ENCODE assay signal across 11 mouse cellular contexts in the genomic region with DNA sequence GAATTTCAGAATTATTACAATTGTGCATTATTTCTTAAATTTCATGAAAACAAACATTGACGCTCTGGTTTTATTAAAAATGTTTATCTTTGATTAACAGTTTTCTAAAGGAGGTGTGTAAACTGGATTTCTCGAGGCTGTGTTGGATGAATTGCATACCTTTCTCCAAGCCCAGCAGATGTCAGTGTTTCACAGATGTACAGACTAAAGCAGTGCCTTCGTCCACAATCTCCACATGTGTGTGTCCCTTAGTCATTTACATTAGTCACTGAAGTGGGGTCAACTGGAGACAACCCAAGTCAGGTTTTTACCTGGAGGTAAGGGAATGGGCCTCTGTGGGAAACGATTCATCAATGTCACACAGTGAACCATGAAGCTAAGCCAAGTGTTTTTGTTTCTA. TPM values are rescaled to one million over a fixed set of nuclear protein-coding genes. Genes with fewer than 3 reads are reported as not detected.
DNase-seq lines count a peak whose midpoint lies in the region; ATAC-seq and TF ChIP-seq lines count a peak whose summit lies in the region.
"Had no signal": no experiment of that assay in that cellular context is flagged by ENCODE, and none has a peak within 500 bp of the region (broad histone marks: within the 10 kb centered on the region; RNA-seq: fewer than 3 reads in every experiment).

No protein-coding gene starts in this region.

- no peak for TF ChIP-seq EP300 in liver, postnatal 0 days (IDR thresholded peaks at IDR 0.05; ENCODE audit: low read depth)

- no peak overlapping the region for H3K4me3 ChIP-seq in liver, postnatal 0 days (ENCODE audit: low read depth, low read length)
- no peak overlapping the region for H3K4me3 ChIP-seq in neural tube, embryonic 13.5 days
- H3K4me3 ChIP-seq: limb, embryonic 12.5 days had no signal

- H3K4me2 ChIP-seq in liver, postnatal 0 days (ENCODE audit: low read depth, low read length) = no peak overlapping the region
- H3K4me2 ChIP-seq in neural tube, embryonic 13.5 days = no peak overlapping the region
- H3K4me2 ChIP-seq: limb, embryonic 12.5 days had no signal

- no peak for ATAC-seq in liver, postnatal 0 days
- ATAC-seq in neural tube, embryonic 13.5 days (ENCODE audit: low read depth) = peak; percentile 75; the same call in 1 of the 2 replicates

- H3K9ac ChIP-seq in liver, postnatal 0 days (replicated peaks) = no peak overlapping the region
- no peak overlapping the region for H3K9ac ChIP-seq in neural tube, embryonic 13.5 days
- H3K9ac ChIP-seq: limb, embryonic 12.5 days had no signal

- no peaks in the 10 kb centered on the region for H3K9me3 ChIP-seq in liver, postnatal 0 days (ENCODE audit: low read length)
- H3K9me3 ChIP-seq in neural tube, embryonic 13.5 days = no peaks in the 10 kb centered on the region
- H3K9me3 ChIP-seq: limb, embryonic 12.5 days had no signal

- no peaks in the 10 kb centered on the region for H3K4me1 ChIP-seq in liver, postnatal 0 days (ENCODE audit: insufficient read depth)
- no peaks in the 10 kb centered on the region for H3K4me1 ChIP-seq in neural tube, embryonic 13.5 days (replicated peaks)
- H3K4me1 ChIP-seq: limb, embryonic 12.5 days had no signal

- no peak overlapping the region for H3K27ac ChIP-seq in liver, postnatal 0 days (ENCODE audit: low read depth)
- H3K27ac ChIP-seq in neural tube, embryonic 13.5 days (replicated peaks) = no peak overlapping the region
- H3K27ac ChIP-seq: limb, embryonic 12.5 days had no signal

- peak; percentile 18 to 33 for DNase-seq in heart, adult 18-20 months
- no peak for DNase-seq in heart, adult 11 months
- no peak for DNase-seq in liver, postnatal 0 days
- no peak for DNase-seq in liver
- peak; percentile 20 for DNase-seq in brain, embryonic 18.5 days (ENCODE audit: low read depth, low spot score)
- DNase-seq in thymus, postnatal 14 days = no peak
- no peak for DNase-seq in thymus, postnatal 0 days (ENCODE audit: low spot score)

- H3K27me3 ChIP-seq in liver, postnatal 0 days (ENCODE audit: insufficient read depth, low read length) = no peaks in the 10 kb centered on the region
- H3K27me3 ChIP-seq in neural tube, embryonic 13.5 days = no peaks in the 10 kb centered on the region
- H3K27me3 ChIP-seq: limb, embryonic 12.5 days had no signal

- TF ChIP-seq CTCF in liver, postnatal 0 days (IDR thresholded peaks at IDR 0.05; ENCODE audit: low read depth) = peak; percentile 40

- 60% methylated on average over 4 of the region's 4 CpGs for WGBS in liver, postnatal 0 days (ENCODE audit: insufficient replicate concordance)
- WGBS in neural tube, embryonic 13.5 days = 62% methylated on average over 4 of the region's 4 CpGs

- no peaks in the 10 kb centered on the region for H3K36me3 ChIP-seq in liver, postnatal 0 days (replicated peaks; ENCODE audit: insufficient read depth, low read length)
- H3K36me3 ChIP-seq in neural tube, embryonic 13.5 days = no peaks in the 10 kb centered on the region
- H3K36me3 ChIP-seq: limb, embryonic 12.5 days had no signal

RNA-seq across cellular contexts. Expression of a gene that starts 15.6 kb away (rescaled TPM):
- 10 to 100 TPM; 16.1 to 20.2 TPM for total RNA-seq in heart, adult 18-20 months (2021)
- polyA plus RNA-seq in liver, postnatal 0 days (2015; fragmentation: Nextera tagmentation; extraction: Ambion mirVana) = 39.6 and 43.6 TPM in 2 replicates
- 13.8 and 19.0 TPM in 2 replicates for polyA plus RNA-seq in neural tube, embryonic 13.5 days (2015; fragmentation: Nextera tagmentation; extraction: Ambion mirVana)
- polyA plus RNA-seq in thymus, postnatal 0 days (2015; fragmentation: Nextera tagmentation; extraction: Ambion mirVana) = 33.1 and 34.9 TPM in 2 replicates

RNA-seq across cellular contexts. Expression of a gene that starts 26.9 kb away (rescaled TPM):
- total RNA-seq in heart, adult 18-20 months (2021) = 1 to 10 TPM in 1 of 2 experiments, not detected in 1; 1.9 TPM
- 0.46 and 0.51 TPM in 2 replicates for polyA plus RNA-seq in liver, postnatal 0 days (2015; fragmentation: Nextera tagmentation; extraction: Ambion mirVana)
- polyA plus RNA-seq in neural tube, embryonic 13.5 days (2015; fragmentation: Nextera tagmentation; extraction: Ambion mirVana) = 0.67 TPM in 1 of 2 replicates, not detected in the other
- 6.0 and 6.9 TPM in 2 replicates for polyA plus RNA-seq in thymus, postnatal 0 days (2015; fragmentation: Nextera tagmentation; extraction: Ambion mirVana)
- total RNA-seq: hematopoietic stem cell, adult 5-6 weeks; MEL had no signal
- polyA plus RNA-seq: limb, embryonic 12.5 days had no signal

RNA-seq across cellular contexts. Expression of a gene that starts 27.1 kb away (rescaled TPM):
- 1 to 10 TPM in 1 of 2 experiments, under 1 TPM in 1; 0.79 to 1.8 TPM for total RNA-seq in heart, adult 18-20 months (2021)
- 5.2 and 7.3 TPM in 2 replicates for polyA plus RNA-seq in liver, postnatal 0 days (2015; fragmentation: Nextera tagmentation; extraction: Ambion mirVana)
- polyA plus RNA-seq in neural tube, embryonic 13.5 days (2015; fragmentation: Nextera tagmentation; extraction: Ambion mirVana) = 1.1 and 1.5 TPM in 2 replicates
- 48.8 and 53.4 TPM in 2 replicates for polyA plus RNA-seq in thymus, postnatal 0 days (2015; fragmentation: Nextera tagmentation; extraction: Ambion mirVana)
- total RNA-seq: MEL had no signal

Comparison
In these comparisons a context has a peak if more than half of its experiments do, and no peak if none do; other contexts are left out.
1. DNase-seq: peak in heart, adult 18-20 months (2 of 2) and brain, embryonic 18.5 days (single experiment); none in heart, adult 11 months (single experiment), liver, postnatal 0 days (single experiment), liver (single experiment), thymus, postnatal 14 days (single experiment) and thymus, postnatal 0 days (single experiment).